Mouse (Mus musculus) heart, embryonic 16.5 days (tissue): ENCODE measurements around the gene Cnot3. TPM values are rescaled to one million over a fixed set of nuclear protein-coding genes. Genes with fewer than 3 reads are reported as not detected.
"Not testable (repeated sequence)": the region's sequence is repeated elsewhere in the genome, so short reads cannot be mapped to it uniquely, and the experiment has no call there.

Source experiments
- ATAC-seq: fragments of 200-750 bp; cut with Nextera tagmentation; replicated peaks from 2 replicates; pipeline ENCODE4 v1.8.0; 2017; ENCODE audit warnings: moderate number of reproducible peaks; ENCODE audit not compliant: insufficient read depth, low FRiP score; ENCODE audit errors: extremely low read depth
- H3K27ac ChIP-seq: fragments of 300-500 bp; sonication (generic); 2 replicates; pipeline ENCODE4 v1.5.1; 2014; ENCODE audit warnings: mild to moderate bottlenecking, low read length, control low read depth, moderate library complexity
- H3K27me3 ChIP-seq: fragments of 300-500 bp; sonication (generic); 2 replicates; pipeline ENCODE4 v1.6.1; 2014; ENCODE audit warnings: low read length, mixed read lengths; ENCODE audit not compliant: control insufficient read depth, insufficient read depth
- H3K36me3 ChIP-seq: fragments of 300-500 bp; sonication (generic); 2 replicates; pipeline ENCODE4 v1.6.1; 2014; ENCODE audit not compliant: control insufficient read depth, insufficient read depth
- H3K4me1 ChIP-seq: fragments of 300-500 bp; sonication (generic); 2 replicates; pipeline ENCODE4 v1.6.1; 2014; ENCODE audit warnings: low read length, mixed read lengths; ENCODE audit not compliant: control insufficient read depth, insufficient read depth
- H3K4me2 ChIP-seq: fragments of 300-500 bp; sonication (generic); 2 replicates; pipeline ENCODE4 v1.6.1; 2014; ENCODE audit warnings: low read depth, mild to moderate bottlenecking, control low read depth, low read length
- H3K4me3 ChIP-seq: fragments of 300-500 bp; sonication (generic); 2 replicates; pipeline ENCODE4 v1.5.1; 2014; ENCODE audit warnings: mild to moderate bottlenecking, control low read depth, low read length
- H3K9ac ChIP-seq: fragments of 300-500 bp; sonication (generic); 2 replicates; pipeline ENCODE4 v1.6.1; 2014; ENCODE audit warnings: low read length, control low read depth
- H3K9me3 ChIP-seq: fragments of 300-500 bp; sonication (generic); replicated peaks from 2 replicates; pipeline ENCODE4 v1.6.1; 2016; ENCODE audit warnings: low read length; ENCODE audit not compliant: control insufficient read depth
- WGBS: fragments of 180-500 bp; shearing (Covaris S2); extraction: QIAGEN DNeasy Blood & Tissue Kit; methylation state at CpG from one replicate; pipeline ENCODE4 v1.1.7; 2014; 5-methylcytosine and 5-hydroxymethylcytosine counted together
- microRNA-seq: library from miRNA; unstranded; fragments of <30 nt; microRNA quantifications from one replicate; pipeline ENCODE4, GENCODE M21; 2017
- polyA plus RNA-seq: library from polyadenylated mRNA; unstranded; fragments of >200 nt; fragmentation: Nextera tagmentation; extraction: Ambion mirVana; gene quantifications from 2 replicates; pipeline ENCODE4 v1.2.1, GENCODE M21; 2015

Cnot3 gene
- polyA plus RNA-seq, 1 experiment from 2014 or later: 32.9 TPM

GRCm38 (mm10) chr7:3708447-3708980 is 63.4 kb downstream of the Cnot3 start:
- not testable (repeated sequence) for H3K4me3 ChIP-seq, H3K4me2 ChIP-seq, H3K27me3 ChIP-seq, ATAC-seq, H3K9ac ChIP-seq, H3K9me3 ChIP-seq, H3K27ac ChIP-seq
- peaks cover 22% of the 10 kb centered on the region for H3K36me3 ChIP-seq
- H3K4me1 ChIP-seq: peaks cover 20% of the 10 kb centered on the region
- 42% methylated on average over 5 of the region's 5 CpGs for WGBS

GRCm38 (mm10) chr7:3709000-3709399 is 63.9 kb downstream of the Cnot3 start:
- no peak for ATAC-seq
- H3K27me3 ChIP-seq: no peaks in the 10 kb centered on the region
- H3K9me3 ChIP-seq: no peaks in the 10 kb centered on the region
- H3K4me2 ChIP-seq: no peak overlapping the region
- no peak overlapping the region for H3K9ac ChIP-seq
- no peak overlapping the region for H3K4me3 ChIP-seq
- H3K4me1 ChIP-seq: peaks cover 20% of the 10 kb centered on the region
- peaks cover 22% of the 10 kb centered on the region for H3K36me3 ChIP-seq
- 88% methylated on average over 1 of the region's 1 CpGs for WGBS
- no peak overlapping the region for H3K27ac ChIP-seq

Small RNAs within 50 kb of the gene (microRNA-seq; reads per million reads assigned to microRNA genes)
- 0.59 reads per million for gene Mir3572

Other genes starting within 250 kb of the Cnot3 start
- 15.5 and 18.9 TPM in 2 replicates for gene Cacng6, start 221.1 kb upstream of the Cnot3 start, polyA plus RNA-seq
- gene Tarm1, start 142.6 kb upstream of the Cnot3 start, polyA plus RNA-seq: not detected in 2 replicates
- gene Oscar, start 29.1 kb upstream of the Cnot3 start, polyA plus RNA-seq: 0.27 TPM in 1 of 2 replicates, not detected in the other
- 644 and 753 TPM in 2 replicates for gene Ndufa3, start 27.9 kb upstream of the Cnot3 start, polyA plus RNA-seq
- gene Tfpt, start 15.3 kb upstream of the Cnot3 start, polyA plus RNA-seq: 15.6 and 17.0 TPM in 2 replicates
- gene Prpf31, start 15.3 kb upstream of the Cnot3 start, polyA plus RNA-seq: 60.8 and 62.2 TPM in 2 replicates
- 20.5 and 22.3 TPM in 2 replicates for gene Leng1, start 20.6 kb downstream of the Cnot3 start, polyA plus RNA-seq
- gene Tmc4, start 32.3 kb downstream of the Cnot3 start, polyA plus RNA-seq: 7.0 and 7.3 TPM in 2 replicates
- gene Tsen34, start 47.6 kb downstream of the Cnot3 start, polyA plus RNA-seq: 207 and 237 TPM in 2 replicates
- 35.8 and 37.8 TPM in 2 replicates for gene Mboat7, start 48.3 kb downstream of the Cnot3 start, polyA plus RNA-seq
- gene Rps9, start 58.7 kb downstream of the Cnot3 start, polyA plus RNA-seq: 814 and 845 TPM in 2 replicates
- 0.76 and 1.3 TPM in 2 replicates for gene Pirb, start 75.1 kb downstream of the Cnot3 start, polyA plus RNA-seq
- not detected in 2 replicates for gene Gm15448, start 180.4 kb downstream of the Cnot3 start, polyA plus RNA-seq
- gene Pira2, start 199.8 kb downstream of the Cnot3 start, polyA plus RNA-seq: 0.30 and 0.32 TPM in 2 replicates